Mouse (Mus musculus) T-cell, adult 2 months (primary cell): ENCODE data around the gene Gm49378.

Experiments used
- DNase-seq: peaks from one replicate; pipeline ENCODE4 v3.0.0; 2022; ENCODE audit warnings: low spot score

The Gm49378 gene

DNA sequence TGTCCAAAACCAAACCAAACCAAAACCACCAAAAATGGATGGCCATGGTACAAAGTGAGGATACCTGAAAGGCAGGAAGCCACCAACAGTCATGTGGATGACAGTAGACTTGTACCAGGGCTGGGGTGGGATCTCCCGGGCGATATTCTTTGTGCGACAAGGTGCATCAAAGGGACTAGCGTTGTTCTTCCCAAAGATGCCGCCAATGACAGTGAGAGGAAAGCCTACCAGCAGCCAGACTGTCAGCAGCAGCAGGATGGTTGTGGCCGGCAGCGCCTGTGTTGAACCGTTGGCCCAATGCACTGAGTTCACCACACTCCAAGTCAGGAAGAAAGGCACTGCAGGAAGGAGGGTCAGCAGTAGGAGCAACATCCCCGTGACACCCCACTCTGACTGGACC, at the start of gene Gm49378:
Gene Gm49378, minus strand, starts transcription at position 101 of the 400 bp plus-strand sequence.
- DNase-seq, result no peak

GRCm38 (mm10) chr14:55682118-55682493, 44.4 kb upstream of the Gm49378 start:
- no peak for DNase-seq

DNA sequence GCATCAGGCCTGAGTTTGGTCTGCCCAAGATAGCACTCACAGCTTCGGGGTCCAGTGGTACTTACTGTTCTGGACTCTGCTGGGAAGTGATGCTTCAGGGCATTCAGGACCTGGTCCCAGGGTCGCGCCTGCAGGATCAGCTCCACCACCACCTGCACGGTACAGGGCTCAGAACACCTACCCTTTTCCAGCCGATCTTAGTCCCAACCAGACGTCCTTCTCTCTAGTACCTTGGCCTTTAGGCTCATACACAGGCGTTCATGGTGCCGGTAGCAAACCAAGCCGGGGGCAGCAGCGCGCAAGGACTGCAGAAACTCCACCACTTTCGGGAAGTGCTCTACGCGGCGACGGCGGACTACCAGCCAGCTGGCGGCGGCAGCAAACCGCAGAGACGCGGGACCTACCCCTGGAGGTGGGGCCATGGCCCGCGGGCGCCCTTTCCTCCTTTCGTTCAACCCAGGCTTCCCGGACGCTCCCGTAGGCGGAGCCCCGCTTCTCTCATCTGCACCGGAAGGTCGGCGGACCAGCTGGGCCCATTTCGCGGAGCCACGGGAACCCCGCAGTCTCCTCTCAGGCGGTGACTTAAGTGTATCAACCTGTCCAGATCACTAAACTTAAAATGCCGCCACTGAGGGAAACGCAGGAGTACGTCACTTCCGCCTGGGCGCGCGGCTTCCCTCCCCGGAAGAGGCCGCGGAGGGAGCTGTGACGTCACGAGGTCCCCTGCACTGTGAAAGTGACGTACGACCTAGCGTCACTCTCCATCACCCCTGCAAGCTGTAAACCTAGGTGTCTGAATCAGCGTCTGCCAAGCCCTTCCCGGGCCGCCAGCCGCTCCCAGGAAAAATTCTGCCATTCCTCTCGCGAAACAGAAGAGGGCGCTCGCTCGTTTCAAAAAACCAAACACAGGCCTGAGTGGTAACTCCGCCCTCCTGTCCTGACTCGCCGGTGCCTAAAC, 43.7 kb upstream of the Gm49378 start, which contains the start of gene Tinf2:
Gene Tinf2, minus strand, starts transcription at position 661 of the 958 bp plus-strand sequence.
- peak; percentile 96 for DNase-seq

DNA sequence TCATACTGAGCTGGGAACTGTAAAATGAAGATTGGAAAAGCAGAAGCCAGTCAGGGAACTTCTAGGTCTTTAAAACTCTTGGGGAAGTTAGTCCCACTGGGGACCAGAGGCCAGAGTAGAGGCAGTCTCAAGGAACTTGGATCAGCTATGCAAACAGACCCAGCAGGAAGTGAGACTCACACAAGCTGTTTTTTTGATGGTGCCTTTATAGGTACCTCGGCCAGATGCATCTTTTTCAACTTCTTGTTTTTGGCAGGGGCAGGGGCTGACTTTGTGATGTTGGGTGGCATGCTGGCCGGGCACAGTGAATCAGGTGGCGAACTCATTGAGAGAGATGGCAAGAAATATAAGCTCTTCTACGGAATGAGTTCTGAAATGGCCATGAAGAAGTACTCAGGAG, 39.9 kb upstream of the Gm49378 start:
- no peak for DNase-seq

- no peak for DNase-seq
Measured at GRCm38 (mm10) chr14:55672741-55673060, 35.0 kb upstream of the Gm49378 start.

DNA sequence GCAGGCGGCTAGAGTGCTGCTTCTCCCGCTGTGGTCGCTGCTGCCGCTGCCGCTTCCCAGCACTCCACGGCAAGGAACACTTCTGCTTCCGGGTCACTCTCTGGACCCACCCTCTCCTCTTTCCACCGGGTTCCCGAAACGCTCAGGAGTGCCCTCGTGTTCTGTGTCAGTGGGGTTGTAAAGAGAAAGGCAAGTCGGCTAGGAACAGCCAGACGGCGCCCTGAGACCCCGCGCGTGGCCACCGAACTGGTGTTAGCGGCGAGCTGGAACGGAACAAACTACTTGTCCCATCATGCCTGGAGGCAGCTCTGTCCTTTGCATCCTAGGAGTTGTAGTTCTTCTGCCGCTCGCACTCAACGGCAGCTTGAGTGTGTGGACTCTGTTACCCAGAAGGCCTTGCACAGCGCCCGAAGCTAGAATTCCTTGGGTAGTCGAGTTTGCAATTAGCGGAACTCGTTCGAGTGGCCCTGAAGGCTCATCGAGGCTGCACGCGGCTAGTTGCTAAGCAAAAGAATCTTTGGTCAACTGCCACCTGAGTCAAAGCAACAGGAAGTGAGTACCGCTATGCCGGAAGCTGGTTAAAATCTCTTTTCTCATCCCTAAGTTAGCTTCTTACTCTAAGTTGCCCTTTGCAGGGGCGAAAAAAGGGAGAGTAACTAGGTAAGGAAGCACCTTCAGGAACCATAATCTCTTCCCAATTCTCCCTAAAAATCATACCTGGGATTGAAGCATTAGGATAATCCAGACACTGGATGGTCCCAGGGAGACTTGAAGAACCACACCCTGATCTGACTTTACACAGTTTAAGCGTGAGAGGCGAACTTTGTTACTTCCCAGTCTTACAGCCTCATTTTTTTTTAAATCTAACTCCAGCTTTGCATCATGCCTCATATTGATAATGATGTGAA, 34.4 kb upstream of the Gm49378 start, which contains the start of the genes Gmpr2 and Nedd8:
Gene Gmpr2, plus strand, starts transcription at position 109 of the 908 bp plus-strand sequence.
Gene Nedd8, minus strand, starts transcription at position 292 of the 908 bp plus-strand sequence.
- DNase-seq, result peak; percentile 92

DNA sequence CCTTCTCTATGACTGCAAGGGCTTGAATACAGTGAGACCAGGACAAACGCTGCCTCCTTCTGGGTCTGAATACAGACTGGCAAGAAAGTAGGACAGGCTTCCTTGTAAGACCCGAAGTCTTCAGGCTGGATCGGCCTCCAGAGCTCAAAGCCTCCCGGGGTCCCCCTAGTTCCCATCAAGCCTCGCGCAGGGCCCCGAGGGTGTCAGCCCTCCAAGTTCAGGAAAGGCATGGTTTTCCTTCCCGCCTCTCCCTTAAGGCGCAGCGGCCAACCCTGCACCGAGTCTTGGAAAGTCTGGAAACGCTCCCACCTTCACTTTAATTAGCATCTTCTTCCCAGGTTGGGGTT, 33.8 kb upstream of the Gm49378 start:
- peak; percentile 6 for DNase-seq

DNA sequence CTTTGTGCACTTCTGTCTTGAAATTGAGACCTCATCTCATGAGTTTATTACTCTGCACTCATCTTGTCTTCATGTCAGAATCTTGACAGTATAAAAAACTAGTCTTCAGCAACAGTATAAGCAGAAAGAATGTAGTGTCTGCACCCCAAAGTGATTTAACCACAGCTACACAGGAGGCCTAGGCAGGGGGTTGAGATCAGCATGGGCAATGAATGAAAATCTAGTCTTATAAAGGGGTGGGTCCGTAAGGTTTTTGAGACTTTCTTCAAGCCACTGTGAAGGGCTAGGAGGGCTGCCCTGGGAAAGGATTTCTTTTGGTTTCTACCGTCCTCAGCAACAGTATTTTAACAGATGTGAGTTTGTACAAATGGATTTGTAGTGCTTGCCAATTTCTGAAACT, 22.9 kb upstream of the Gm49378 start:
- no peak for DNase-seq

- peak; percentile 83 for DNase-seq
Measured at GRCm38 (mm10) chr14:55659960-55660573, 22.4 kb upstream of the Gm49378 start, which contains the start of gene Mdp1. Mdp1 (minus strand) TSS chr14:55660508.

- no peak for DNase-seq
Measured at GRCm38 (mm10) chr14:55658011-55658410, 20.3 kb upstream of the Gm49378 start.

DNA sequence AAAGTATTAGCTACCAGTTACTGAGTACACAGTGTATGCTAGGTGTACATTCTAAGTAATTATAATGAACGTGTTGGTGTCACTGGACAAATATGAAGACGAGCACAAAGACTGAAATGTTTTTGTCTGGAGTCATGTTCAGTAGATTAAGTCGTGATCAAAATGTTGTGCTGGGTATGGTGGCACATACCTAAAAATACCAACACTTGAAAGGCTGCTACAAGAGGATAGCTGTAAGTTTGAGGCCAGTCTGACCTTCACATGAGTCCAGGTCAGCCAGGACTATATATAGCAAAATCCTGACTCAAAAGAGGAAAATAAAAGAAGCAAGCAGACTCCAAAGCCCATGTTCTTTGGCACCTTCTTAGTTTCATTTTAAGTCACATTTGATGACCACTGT, 19.2 kb upstream of the Gm49378 start:
- DNase-seq, result no peak

- DNase-seq, result no peak
Measured at GRCm38 (mm10) chr14:55651528-55651927, 13.8 kb upstream of the Gm49378 start.

DNA sequence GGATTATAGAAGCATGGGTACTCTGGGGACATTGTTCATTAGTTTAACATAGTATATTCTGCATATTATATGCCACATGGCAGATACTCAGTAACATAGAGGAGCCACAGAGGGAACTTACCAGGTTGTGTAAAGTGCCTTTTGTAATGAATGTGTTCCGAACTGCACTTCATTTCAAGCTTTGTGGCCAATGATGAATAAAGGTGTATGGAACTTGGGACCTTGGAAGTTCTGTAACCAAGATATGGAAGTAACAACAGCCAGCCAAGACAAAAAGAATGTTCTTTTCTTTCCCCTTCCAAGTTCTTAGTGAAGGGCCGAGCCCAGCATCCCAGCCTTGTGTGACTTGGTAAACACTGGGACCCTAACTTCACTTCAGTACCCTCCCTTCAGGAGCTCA, 12.2 kb upstream of the Gm49378 start, which contains the start of gene Tssk4:
Gene Tssk4, plus strand, starts transcription at position 301 of the 400 bp plus-strand sequence.
- DNase-seq, result no peak

- DNase-seq, result peak; percentile 47
Measured at GRCm38 (mm10) chr14:55644261-55644888, 6.7 kb upstream of the Gm49378 start.

DNA sequence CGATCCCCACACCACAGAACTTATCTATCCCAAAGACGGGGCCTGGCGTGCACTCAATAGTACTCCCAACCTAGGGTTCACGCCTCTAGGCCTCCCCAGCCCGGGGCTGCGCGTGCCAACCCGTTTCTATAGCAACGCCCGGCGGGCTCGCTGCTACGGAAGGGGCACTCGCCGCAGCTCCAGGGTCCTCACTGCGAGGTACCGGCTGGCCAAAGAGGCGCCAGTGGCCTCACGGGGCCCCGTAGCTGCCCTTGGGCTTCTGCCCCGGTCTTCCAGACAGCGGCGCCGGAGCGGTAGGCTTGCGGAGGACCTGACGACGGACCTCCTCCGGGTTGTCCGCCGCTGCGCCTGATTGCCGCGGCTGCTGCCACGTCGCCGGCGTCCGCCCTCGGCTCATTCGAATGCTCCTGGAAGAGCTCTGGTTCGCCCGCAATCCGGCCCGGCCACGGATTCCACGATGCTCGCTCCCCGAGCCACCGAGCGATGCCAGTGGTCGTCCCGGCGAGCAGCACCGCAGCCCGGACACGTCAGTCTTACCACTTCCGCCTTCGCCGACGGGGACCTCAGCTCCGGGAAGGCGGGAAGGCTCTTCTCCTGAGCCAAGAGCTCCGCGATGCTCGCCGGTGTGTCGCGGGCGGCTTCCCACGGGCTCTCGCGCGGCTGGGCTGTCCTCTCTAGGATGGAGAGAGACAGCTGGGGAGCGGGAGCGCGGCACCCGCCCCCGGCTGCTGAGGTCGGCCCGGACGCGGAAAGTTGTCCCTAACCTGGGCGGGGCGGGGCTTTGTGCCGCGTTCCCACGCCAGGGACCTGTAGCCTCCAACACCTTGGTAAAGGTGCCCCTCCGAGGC, 5.6 kb upstream of the Gm49378 start, which contains the start of gene Tm9sf1:
Gene Tm9sf1, minus strand, starts transcription at position 747 of the 848 bp plus-strand sequence.
- peak; percentile 81 for DNase-seq

- DNase-seq, result no peak
Measured at GRCm38 (mm10) chr14:55642679-55643059, 5.0 kb upstream of the Gm49378 start.

- no peak for DNase-seq
Measured at GRCm38 (mm10) chr14:55641291-55641690, 3.6 kb upstream of the Gm49378 start.

- DNase-seq, result no peak
Measured at GRCm38 (mm10) chr14:55640816-55641215, 3.1 kb upstream of the Gm49378 start.

- peak; percentile 90 for DNase-seq
Measured at GRCm38 (mm10) chr14:55635523-55636007, 2.1 kb downstream of the Gm49378 start, which contains the start of gene Ipo4. Ipo4 (minus strand) TSS chr14:55635957.

GRCm38 (mm10) chr14:55634874-55635522, 2.7 kb downstream of the Gm49378 start:
- no peak for DNase-seq
